Mouse (Mus musculus) hindbrain, embryonic 10.5 days (tissue): ENCODE measurements around the gene Pkhd1. TPM values are rescaled to one million over a fixed set of nuclear protein-coding genes. Genes with fewer than 3 reads are reported as not detected.
"Not testable (repeated sequence)": the region's sequence is repeated elsewhere in the genome, so short reads cannot be mapped to it uniquely, and the experiment has no call there.

ENCODE experiments used
- DNase-seq: peaks from one replicate; pipeline ENCODE4 v3.0.0-alpha.2; 2017; ENCODE audit warnings: low spot score
- H3K27ac ChIP-seq: fragments of 300-500 bp; sonication (generic); 2 replicates; pipeline ENCODE4 v1.5.1; 2016; ENCODE audit warnings: mild to moderate bottlenecking, moderate library complexity
- H3K27me3 ChIP-seq: fragments of 300-500 bp; sonication (generic); 2 replicates; pipeline ENCODE4 v1.6.1; 2016; ENCODE audit warnings: mild to moderate bottlenecking; ENCODE audit not compliant: poor library complexity, insufficient read depth, severe bottlenecking
- H3K36me3 ChIP-seq: fragments of 300-500 bp; sonication (generic); 2 replicates; pipeline ENCODE4 v1.6.1; 2016; ENCODE audit warnings: mild to moderate bottlenecking, moderate library complexity
- H3K4me1 ChIP-seq: fragments of 300-500 bp; sonication (generic); replicated peaks from 2 replicates; pipeline ENCODE4 v1.6.1; 2016; ENCODE audit warnings: mild to moderate bottlenecking
- H3K4me3 ChIP-seq: fragments of 300-500 bp; sonication (generic); 2 replicates; pipeline ENCODE4 v1.5.1; 2016; ENCODE audit warnings: mild to moderate bottlenecking, moderate library complexity
- H3K9me3 ChIP-seq: fragments of 300-500 bp; sonication (generic); 2 replicates; pipeline ENCODE4 v1.6.1; 2016; ENCODE audit warnings: mild to moderate bottlenecking, moderate library complexity
- WGBS: fragments of 180-500 bp; shearing (Covaris S2); methylation state at CpG from one replicate; pipeline ENCODE4 v1.1.7; 2016; 5-methylcytosine and 5-hydroxymethylcytosine counted together
- polyA plus RNA-seq: library from polyadenylated mRNA; unstranded; fragments of >200 nt; fragmentation: Nextera tagmentation; extraction: Ambion mirVana; gene quantifications from 2 replicates; pipeline ENCODE4 v1.2.1, GENCODE M21; 2016

Pkhd1 gene
- polyA plus RNA-seq, 1 experiment from 2014 or later: not detected

DNA sequence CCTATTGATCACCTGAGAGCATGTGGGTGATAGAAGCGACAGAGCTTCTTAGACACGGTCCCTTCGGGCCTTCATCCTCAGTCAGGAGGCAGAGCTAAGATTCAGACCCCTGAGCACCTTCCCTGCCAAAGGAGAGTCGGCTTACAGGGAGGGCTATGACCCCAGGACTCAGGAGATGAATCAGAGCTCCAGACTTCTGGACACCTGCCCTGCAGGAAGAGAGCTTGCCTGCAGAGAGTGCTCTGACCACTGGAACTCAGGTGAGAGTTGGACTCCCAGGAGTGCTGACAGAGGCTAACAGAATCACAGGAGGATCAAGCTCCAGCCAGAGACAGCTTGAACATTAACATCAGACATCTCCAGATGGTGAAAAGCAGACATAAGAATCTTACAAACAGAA is 467.2 kb downstream of the Pkhd1 start:
- not testable (repeated sequence) for H3K9me3 ChIP-seq, H3K4me1 ChIP-seq, H3K36me3 ChIP-seq, DNase-seq, H3K27ac ChIP-seq, H3K4me3 ChIP-seq, H3K27me3 ChIP-seq
- 83% methylated on average over 4 of the region's 4 CpGs for WGBS

DNA sequence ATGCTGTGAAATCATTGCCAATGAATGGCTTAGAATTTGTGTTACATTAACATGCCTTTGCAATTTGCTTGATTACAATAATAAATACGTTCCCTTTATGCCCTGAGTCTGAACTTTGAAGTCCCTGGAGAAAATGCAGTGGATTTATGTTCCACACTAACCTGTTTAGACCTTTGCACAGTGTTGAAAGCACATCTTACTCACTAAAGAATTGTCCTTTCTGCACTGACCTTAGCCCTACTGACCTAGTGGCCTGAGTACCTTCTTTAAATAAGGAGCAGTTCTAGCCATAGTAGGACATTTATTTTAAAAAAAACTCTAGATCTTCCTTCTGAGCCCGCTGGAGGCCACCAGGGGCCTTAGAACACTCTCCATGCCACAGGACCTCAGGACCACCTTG is 467.8 kb downstream of the Pkhd1 start:
- H3K36me3 ChIP-seq: no peaks in the 10 kb centered on the region
- WGBS: 71% methylated on average over 2 of the region's 2 CpGs
- no peak for DNase-seq
- H3K27me3 ChIP-seq: no peaks in the 10 kb centered on the region
- H3K4me3 ChIP-seq: no peak overlapping the region
- no peak overlapping the region for H3K27ac ChIP-seq
- no peaks in the 10 kb centered on the region for H3K9me3 ChIP-seq
- H3K4me1 ChIP-seq: no peaks in the 10 kb centered on the region

DNA sequence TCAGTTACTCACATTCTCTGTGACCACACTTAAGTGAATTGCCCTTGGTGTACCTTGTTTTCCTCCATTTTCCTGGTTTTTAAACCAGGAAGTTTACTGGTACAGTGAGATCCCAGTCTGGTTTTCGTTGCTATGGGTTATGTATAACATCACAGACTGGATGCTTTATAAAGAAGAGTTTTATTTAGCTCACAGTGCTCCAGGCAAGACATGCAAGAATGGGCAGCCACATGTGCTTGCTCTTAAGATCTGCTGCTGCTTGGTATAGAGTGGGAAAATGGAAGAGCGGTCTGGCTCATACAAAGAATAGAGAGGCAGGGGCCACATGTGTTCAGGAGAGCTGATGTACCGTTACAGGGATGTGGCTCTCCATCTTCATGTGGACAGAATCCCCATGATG is 481.7 kb downstream of the Pkhd1 start:
- Histone ChIP-seq H3K4me3 (no peak overlapping the region), H3K27me3 (0 out of 2 replicates have a peak, but pooled peaks cover 3% of the 10 kb centered on the region), H3K9me3 (no peaks in the 10 kb centered on the region), H3K27ac (no peak overlapping the region), H3K36me3 (no peaks in the 10 kb centered on the region), H3K4me1 (peaks cover 12% of the 10 kb centered on the region; the same call in 1 of the 2 replicates)
- DNase-seq: no peak
- WGBS: 88% methylated on average over 3 of the region's 3 CpGs

DNA sequence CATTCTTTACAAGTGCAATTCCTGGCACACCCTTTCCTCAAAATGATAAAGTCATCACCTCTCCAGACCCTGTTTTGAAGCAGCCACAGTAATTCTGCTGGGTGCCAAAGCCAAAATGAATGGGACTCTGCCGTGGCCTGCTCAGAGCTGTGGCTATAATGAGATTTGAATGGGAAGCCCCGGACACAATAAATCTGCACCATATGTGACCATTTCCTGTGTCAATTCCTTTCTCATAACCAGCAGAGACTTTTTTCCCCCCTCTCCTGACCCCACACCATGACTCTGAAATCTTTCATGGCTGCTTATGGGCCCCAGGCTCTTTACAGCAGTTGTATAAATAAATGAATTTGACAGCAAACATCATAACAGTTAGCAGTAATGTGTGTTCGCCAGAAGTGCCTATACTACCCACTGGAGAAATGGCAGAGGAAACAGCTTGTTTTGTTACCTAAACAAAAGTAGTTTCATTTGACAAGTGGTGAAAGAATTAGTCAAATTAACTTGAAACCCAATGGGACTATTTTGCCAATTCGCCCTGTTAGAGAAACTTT is 482.7 kb downstream of the Pkhd1 start:
- Histone ChIP-seq H3K9me3 (no peaks in the 10 kb centered on the region), H3K36me3 (no peaks in the 10 kb centered on the region), H3K4me1 (peaks cover 12% of the 10 kb centered on the region; the same call in 1 of the 2 replicates), H3K27ac (no peak overlapping the region), H3K27me3 (0 out of 2 replicates have a peak, but pooled peaks cover 3% of the 10 kb centered on the region), H3K4me3 (no peak overlapping the region)
- 47% methylated on average over 4 of the region's 4 CpGs for WGBS
- peak; percentile 38 for DNase-seq

DNA sequence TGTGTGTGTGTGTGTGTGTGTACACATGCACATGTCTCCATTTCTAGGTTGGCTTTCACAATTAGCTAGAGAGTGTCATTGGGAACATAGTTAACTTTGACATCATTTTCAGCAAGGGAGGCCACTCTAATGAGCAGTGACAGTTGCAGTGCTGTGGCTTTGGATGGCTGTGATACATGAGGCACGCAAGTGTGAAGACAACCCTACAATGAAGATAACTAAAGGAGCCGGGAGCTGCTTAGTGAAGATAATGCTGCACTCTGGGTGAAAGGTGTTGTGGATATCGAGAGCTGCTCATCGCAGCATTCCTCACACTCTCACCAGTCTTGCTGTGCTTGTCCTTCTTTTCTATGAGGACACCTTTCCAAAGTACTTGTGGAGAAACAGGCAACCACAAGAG is 484.2 kb downstream of the Pkhd1 start:
- no peaks in the 10 kb centered on the region for H3K9me3 ChIP-seq
- WGBS: 86% methylated on average over 4 of the region's 4 CpGs
- H3K4me1 ChIP-seq: peaks cover 12% of the 10 kb centered on the region; the same call in 1 of the 2 replicates
- H3K27ac ChIP-seq: no peak overlapping the region
- H3K4me3 ChIP-seq: no peak overlapping the region
- no peak for DNase-seq
- 0 out of 2 replicates have a peak, but pooled peaks cover 3% of the 10 kb centered on the region for H3K27me3 ChIP-seq
- H3K36me3 ChIP-seq: no peaks in the 10 kb centered on the region

DNA sequence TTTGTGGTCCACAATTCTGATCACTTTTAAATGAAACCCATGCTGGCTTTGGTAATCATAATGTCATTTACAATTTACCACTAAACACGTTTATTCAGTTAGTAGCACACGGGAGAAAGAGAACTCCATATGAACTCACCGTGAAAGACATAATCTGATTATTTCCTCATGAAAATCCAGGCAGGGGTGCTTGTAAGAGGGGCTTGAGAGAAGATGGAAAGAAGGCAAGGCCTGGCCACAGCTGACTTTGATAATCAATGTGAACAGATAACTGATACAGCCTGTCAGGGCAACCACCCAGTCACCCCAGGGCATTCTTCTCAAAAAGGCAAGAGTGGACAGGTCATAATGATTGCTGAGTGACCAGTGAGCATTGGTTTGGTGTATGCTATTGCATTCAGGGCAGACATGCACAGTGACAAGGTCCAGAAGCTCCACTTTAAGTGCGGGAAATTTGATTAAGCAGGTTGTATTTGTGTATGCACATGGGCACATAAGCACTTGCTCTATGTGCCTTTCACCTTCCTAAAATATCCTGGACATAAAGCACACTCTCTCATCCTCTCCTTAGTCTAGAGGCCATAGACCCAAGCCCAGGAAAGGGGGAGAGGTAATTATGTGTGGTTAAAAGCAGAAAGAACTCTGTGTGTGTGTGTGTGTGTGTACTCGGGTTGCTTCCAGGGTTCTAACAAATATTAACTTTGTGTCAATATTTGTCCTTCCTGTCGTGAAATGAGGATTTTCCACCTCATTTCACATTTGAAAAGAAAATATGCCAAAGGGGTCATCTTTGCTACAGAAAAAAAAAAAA is 485.9 kb downstream of the Pkhd1 start:
- H3K27me3 ChIP-seq: no peaks in the 10 kb centered on the region
- H3K4me3 ChIP-seq: no peak overlapping the region
- H3K4me1 ChIP-seq: peaks cover 12% of the 10 kb centered on the region; the same call in 1 of the 2 replicates
- no peaks in the 10 kb centered on the region for H3K9me3 ChIP-seq
- 67% methylated on average over 6 of the region's 6 CpGs for WGBS
- no peak overlapping the region for H3K27ac ChIP-seq
- no peaks in the 10 kb centered on the region for H3K36me3 ChIP-seq
- peak; percentile 29 for DNase-seq

DNA sequence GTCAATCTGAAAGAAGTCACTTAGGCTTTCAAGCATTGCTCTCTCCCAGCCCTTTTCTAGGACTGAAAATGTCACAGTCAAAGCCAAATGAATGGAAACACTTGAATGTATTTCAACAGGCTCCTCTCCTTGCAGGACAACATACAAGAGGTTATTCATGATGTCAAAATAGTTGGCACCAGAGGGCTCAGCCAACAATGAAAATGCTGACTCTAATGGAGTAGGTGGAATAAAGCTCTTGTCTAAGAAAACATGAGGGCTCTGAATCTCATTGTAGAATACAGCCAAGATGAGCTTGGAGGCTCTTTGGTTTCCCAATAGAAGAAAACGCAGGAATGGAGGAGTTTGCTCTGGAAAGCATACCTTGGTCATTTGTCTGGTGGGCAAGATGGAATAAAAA is 500.5 kb downstream of the Pkhd1 start:
- Histone ChIP-seq H3K27ac (no peak overlapping the region), H3K9me3 (no peaks in the 10 kb centered on the region), H3K27me3 (no peaks in the 10 kb centered on the region), H3K36me3 (no peaks in the 10 kb centered on the region), H3K4me1 (no peaks in the 10 kb centered on the region), H3K4me3 (no peak overlapping the region)
- 79% methylated on average over 1 of the region's 1 CpGs for WGBS
- DNase-seq: no peak

DNA sequence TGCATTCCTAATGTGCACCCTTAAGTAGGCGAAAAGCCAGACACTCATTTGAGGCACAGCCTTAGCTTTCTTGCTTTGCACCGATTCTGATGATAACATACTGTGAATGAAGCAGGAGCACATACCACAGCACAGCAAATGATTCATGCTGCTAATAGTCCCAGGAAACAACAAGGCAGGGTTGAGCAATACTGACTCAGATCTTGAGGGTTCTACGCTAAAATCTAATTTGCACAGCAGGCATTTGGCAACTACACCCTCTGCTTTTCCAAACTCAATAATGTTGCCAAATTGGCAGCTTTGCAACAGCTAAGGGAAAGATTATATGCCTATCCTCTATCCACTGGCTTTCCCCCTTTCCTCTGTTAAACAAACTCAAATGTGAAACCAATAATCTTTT is 548.1 kb downstream of the Pkhd1 start:
- no peaks in the 10 kb centered on the region for H3K9me3 ChIP-seq
- H3K27me3 ChIP-seq: no peaks in the 10 kb centered on the region
- H3K4me3 ChIP-seq: no peak overlapping the region
- H3K4me1 ChIP-seq: no peaks in the 10 kb centered on the region
- no peak overlapping the region for H3K27ac ChIP-seq
- H3K36me3 ChIP-seq: no peaks in the 10 kb centered on the region
- 82% methylated on average over 3 of the region's 3 CpGs for whole genome bisulfite sequencing
- DNase-seq: no peak

DNA sequence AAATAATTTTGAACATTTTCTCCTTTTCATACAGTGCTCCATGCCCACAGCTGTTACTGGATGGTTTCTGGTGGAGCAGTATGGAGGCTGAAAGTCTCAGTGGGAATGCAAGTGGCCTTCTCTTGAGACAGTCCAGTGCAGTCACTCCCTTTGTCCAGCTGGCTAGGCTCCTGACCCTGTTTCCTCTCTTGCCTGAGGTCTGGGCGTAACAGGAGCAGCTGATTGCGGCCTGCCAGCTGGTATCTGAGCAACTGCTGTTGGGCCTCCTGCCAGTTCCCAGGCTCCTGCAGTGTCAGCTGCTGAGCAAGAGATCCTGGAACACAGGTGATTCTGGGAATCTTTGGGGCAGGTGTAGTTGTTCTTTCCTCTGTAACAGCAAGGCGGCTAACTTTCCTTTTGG is 559.6 kb downstream of the Pkhd1 start:
- Histone ChIP-seq H3K4me1 (peaks cover 4% of the 10 kb centered on the region), H3K4me3 (no peak overlapping the region), H3K27ac (no peak overlapping the region), H3K27me3 (no peaks in the 10 kb centered on the region), H3K36me3 (no peaks in the 10 kb centered on the region), H3K9me3 (no peaks in the 10 kb centered on the region)
- DNase-seq: peak; percentile 49
- 53% methylated on average over 3 of the region's 3 CpGs for WGBS

DNA sequence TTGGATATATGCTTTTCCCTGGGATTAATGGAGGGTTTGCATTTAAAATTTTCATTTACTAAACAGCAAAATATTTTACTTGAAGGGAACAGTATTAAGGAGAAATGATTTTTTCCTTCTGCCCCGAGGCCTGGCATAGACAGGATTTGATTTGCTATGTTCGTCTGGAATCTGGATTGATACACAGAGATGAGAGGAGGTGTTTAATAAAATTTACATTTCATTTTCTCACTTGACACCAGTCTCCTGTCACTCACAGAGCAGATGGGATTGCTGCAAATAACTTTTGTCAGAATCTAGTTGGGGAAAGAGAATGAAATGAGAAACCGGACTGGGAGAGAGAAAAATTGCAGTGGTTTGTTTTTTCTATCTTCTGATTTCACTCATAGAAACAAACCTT is 578.5 kb downstream of the Pkhd1 start:
- Histone ChIP-seq H3K36me3 (no peaks in the 10 kb centered on the region), H3K4me1 (no peaks in the 10 kb centered on the region), H3K4me3 (no peak overlapping the region), H3K27me3 (no peaks in the 10 kb centered on the region), H3K9me3 (no peaks in the 10 kb centered on the region), H3K27ac (no peak overlapping the region)
- DNase-seq: no peak
- 88% methylated on average over 3 of the region's 3 CpGs for WGBS

DNA sequence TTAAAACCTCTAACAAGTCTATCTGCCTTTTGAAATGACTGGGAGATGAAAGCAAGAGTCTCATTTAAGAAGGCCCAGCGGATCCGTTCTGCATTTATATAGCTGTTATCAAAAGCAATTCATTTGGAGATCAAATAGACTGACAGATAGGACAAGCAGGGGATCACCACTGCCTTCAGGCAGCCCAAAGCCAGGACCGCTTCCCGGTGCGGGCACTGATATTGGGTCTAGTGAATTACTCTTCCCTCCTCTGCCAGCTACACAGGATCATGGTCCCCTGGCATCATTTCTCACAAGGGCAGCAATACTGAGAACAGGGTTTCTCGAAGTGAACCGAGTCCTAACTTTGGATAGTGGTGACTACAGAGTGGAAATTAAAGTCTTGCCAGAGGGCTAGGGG is 582.6 kb downstream of the Pkhd1 start:
- 81% methylated on average over 7 of the region's 7 CpGs for WGBS
- H3K27ac ChIP-seq: no peak overlapping the region
- no peak overlapping the region for H3K4me3 ChIP-seq
- H3K4me1 ChIP-seq: no peaks in the 10 kb centered on the region
- H3K36me3 ChIP-seq: no peaks in the 10 kb centered on the region
- no peak for DNase-seq
- no peaks in the 10 kb centered on the region for H3K27me3 ChIP-seq
- H3K9me3 ChIP-seq: no peaks in the 10 kb centered on the region

DNA sequence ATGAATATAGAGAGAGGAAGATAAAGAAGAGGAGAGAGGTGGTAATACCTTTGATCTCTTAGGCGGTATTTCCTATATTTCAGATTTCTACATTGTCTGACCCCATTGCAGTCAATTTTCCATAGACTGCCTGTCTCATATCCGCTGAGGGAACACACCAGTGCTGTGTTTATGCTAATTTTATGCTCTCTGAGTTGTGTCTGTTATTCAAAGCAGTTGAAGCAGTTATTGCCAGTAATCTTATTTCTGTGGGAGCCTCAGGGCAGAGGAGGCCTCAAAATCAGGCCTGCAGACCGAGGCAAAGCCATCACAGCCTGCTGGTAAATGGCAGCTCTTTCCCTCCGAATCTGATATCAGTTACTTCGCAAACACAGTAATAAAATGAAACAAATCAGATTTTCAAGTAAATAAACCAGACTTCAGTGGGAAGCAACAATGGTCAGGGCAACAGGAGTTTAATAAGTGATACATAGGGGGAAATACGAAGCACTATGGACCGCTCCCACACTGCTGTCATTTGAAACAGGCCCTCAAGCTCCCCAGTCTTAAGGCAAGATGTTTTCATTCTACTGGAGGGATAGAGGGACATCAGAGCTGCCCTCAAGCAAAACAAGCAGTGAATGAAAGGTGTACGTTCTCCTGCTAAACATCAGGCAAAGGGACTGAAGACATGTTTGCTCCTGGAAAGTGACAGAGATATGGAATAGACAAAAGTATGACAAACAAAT is 599.5 kb downstream of the Pkhd1 start:
- Histone ChIP-seq H3K4me1 (no peaks in the 10 kb centered on the region), H3K27me3 (no peaks in the 10 kb centered on the region), H3K27ac (no peak overlapping the region), H3K9me3 (no peaks in the 10 kb centered on the region), H3K4me3 (no peak overlapping the region), H3K36me3 (no peaks in the 10 kb centered on the region)
- WGBS: 83% methylated on average over 8 of the region's 8 CpGs
- no peak for DNase-seq

DNA sequence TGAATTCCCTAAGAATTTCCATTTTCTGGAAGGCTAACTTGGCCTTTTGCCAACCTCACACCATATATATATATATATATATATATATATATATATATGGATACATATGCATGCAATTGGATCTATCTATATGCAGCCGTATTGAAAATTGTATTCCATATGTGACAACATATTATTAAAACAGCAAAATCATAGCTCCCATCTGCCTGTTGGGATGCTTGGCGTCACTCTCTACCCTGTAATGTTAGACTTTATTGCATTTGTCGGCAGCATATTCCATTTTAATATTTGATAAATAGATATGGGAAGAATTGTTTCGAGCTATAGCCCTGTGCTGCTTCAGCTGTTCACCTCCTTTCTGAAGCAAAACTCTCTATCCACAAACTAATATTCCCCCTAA is 600.2 kb downstream of the Pkhd1 start:
- Histone ChIP-seq H3K27me3 (no peaks in the 10 kb centered on the region), H3K4me3 (no peak overlapping the region), H3K9me3 (no peaks in the 10 kb centered on the region), H3K36me3 (no peaks in the 10 kb centered on the region), H3K4me1 (no peaks in the 10 kb centered on the region), H3K27ac (no peak overlapping the region)
- 94% methylated on average over 4 of the region's 4 CpGs for WGBS
- DNase-seq: no peak
